Mouse (Mus musculus) neural tube, embryonic 11.5 days (tissue): ENCODE data around the gene Rrp1. TPM values are rescaled to one million over a fixed set of nuclear protein-coding genes. Genes with fewer than 3 reads are reported as not detected.

ENCODE experiments used
- ATAC-seq: fragments of 200-750 bp; cut with Nextera tagmentation; 2 replicates; pipeline ENCODE4 v1.8.0; 2017; ENCODE audit warnings: moderate number of reproducible peaks, mild to moderate bottlenecking, moderate TSS enrichment, moderate library complexity; ENCODE audit not compliant: insufficient read depth, low FRiP score, low TSS enrichment
- DNase-seq: peaks from one replicate; pipeline ENCODE4 v3.0.0-alpha.2; 2015; ENCODE audit warnings: low spot score
- H3K27ac ChIP-seq: fragments of 300-500 bp; sonication (generic); 2 replicates; pipeline ENCODE4 v1.5.1; 2014; ENCODE audit warnings: low read depth, mild to moderate bottlenecking, low read length
- H3K27me3 ChIP-seq: fragments of 300-500 bp; sonication (generic); 2 replicates; pipeline ENCODE4 v1.6.1; 2014; ENCODE audit warnings: mild to moderate bottlenecking, low read length, mixed read lengths; ENCODE audit not compliant: control insufficient read depth, insufficient read depth
- H3K36me3 ChIP-seq: fragments of 300-500 bp; sonication (generic); 2 replicates; pipeline ENCODE4 v1.6.1; 2014; ENCODE audit warnings: mild to moderate bottlenecking, low read length, moderate library complexity, mixed read lengths; ENCODE audit not compliant: control insufficient read depth, insufficient read depth
- H3K4me1 ChIP-seq: fragments of 300-500 bp; sonication (generic); 2 replicates; pipeline ENCODE4 v1.6.1; 2014; ENCODE audit warnings: low read length, mixed read lengths; ENCODE audit not compliant: control insufficient read depth, insufficient read depth
- H3K4me2 ChIP-seq: fragments of 300-500 bp; sonication (generic); 2 replicates; pipeline ENCODE4 v1.6.1; 2014; ENCODE audit warnings: low read depth, mild to moderate bottlenecking, moderate library complexity
- H3K4me3 ChIP-seq: fragments of 300-500 bp; sonication (generic); 2 replicates; pipeline ENCODE4 v1.5.1; 2014; ENCODE audit warnings: low read depth, low read length
- H3K9ac ChIP-seq: fragments of 300-500 bp; sonication (generic); 2 replicates; pipeline ENCODE4 v1.6.1; 2014; ENCODE audit warnings: mild to moderate bottlenecking, low read length
- H3K9me3 ChIP-seq: fragments of 300-500 bp; sonication (generic); 2 replicates; pipeline ENCODE4 v1.6.1; 2016; ENCODE audit warnings: low read length; ENCODE audit not compliant: control insufficient read depth
- WGBS: fragments of 180-500 bp; shearing (Covaris S2); extraction: QIAGEN DNeasy Blood & Tissue Kit; methylation state at CpG from one replicate; pipeline ENCODE4 v1.1.7; 2014; 5-methylcytosine and 5-hydroxymethylcytosine counted together
- polyA plus RNA-seq: library from polyadenylated mRNA; unstranded; fragments of >200 nt; fragmentation: Nextera tagmentation; extraction: Ambion mirVana; gene quantifications from 2 replicates; pipeline ENCODE4 v1.2.1, GENCODE M21; 2014

Gene Rrp1
- polyA plus RNA-seq, 1 experiment from 2014 or later: 278 TPM

- no peak overlapping the region for H3K4me2 ChIP-seq
- no peaks in the 10 kb centered on the region for H3K27me3 ChIP-seq
- WGBS: 95% methylated on average over 2 of the region's 2 CpGs
- 0 out of 2 replicates have a peak, but pooled peaks cover 3% of the 10 kb centered on the region for H3K4me1 ChIP-seq
- H3K4me3 ChIP-seq: no peak overlapping the region
- no peak overlapping the region for H3K27ac ChIP-seq
- DNase-seq (no peak), ATAC-seq (no peak)
- peaks cover 2% of the 10 kb centered on the region; the same call in 1 of the 2 replicates for H3K36me3 ChIP-seq
- H3K9me3 ChIP-seq: no peaks in the 10 kb centered on the region
- H3K9ac ChIP-seq: no peak overlapping the region
Measured at GRCm38 (mm10) chr10:78429776-78430175, 16.9 kb upstream of the Rrp1 start.

- Histone ChIP-seq H3K4me3 (no peak overlapping the region), H3K4me1 (0 out of 2 replicates have a peak, but pooled peaks cover 4% of the 10 kb centered on the region), H3K4me2 (no peak overlapping the region), H3K36me3 (peaks cover 2% of the 10 kb centered on the region; the same call in 1 of the 2 replicates), H3K9ac (no peak overlapping the region), H3K9me3 (no peaks in the 10 kb centered on the region), H3K27ac (no peak overlapping the region), H3K27me3 (no peaks in the 10 kb centered on the region)
- WGBS: 84% methylated on average over 5 of the region's 5 CpGs
- ATAC-seq: no peak
- no peak for DNase-seq
Measured at GRCm38 (mm10) chr10:78429180-78429579, 16.3 kb upstream of the Rrp1 start.

- Histone ChIP-seq H3K4me1 (0 out of 2 replicates have a peak, but pooled peaks cover 4% of the 10 kb centered on the region), H3K4me3 (no peak overlapping the region), H3K9ac (no peak overlapping the region), H3K36me3 (peaks cover 2% of the 10 kb centered on the region; the same call in 1 of the 2 replicates), H3K27ac (no peak overlapping the region), H3K4me2 (no peak overlapping the region), H3K9me3 (no peaks in the 10 kb centered on the region), H3K27me3 (no peaks in the 10 kb centered on the region)
- 96% methylated on average over 11 of the region's 11 CpGs for WGBS
- DNase-seq (no peak), ATAC-seq (no peak)
Measured at GRCm38 (mm10) chr10:78428070-78428469, 15.2 kb upstream of the Rrp1 start.

GRCm38 (mm10) chr10:78426117-78426735 lies 13.4 kb upstream of the Rrp1 start:
- no peaks in the 10 kb centered on the region for H3K9me3 ChIP-seq
- H3K4me3 ChIP-seq: peak overlapping the region; percentile 66
- peak overlapping the region; percentile 83 for H3K4me2 ChIP-seq
- H3K27me3 ChIP-seq: no peaks in the 10 kb centered on the region
- 0 out of 2 replicates have a peak, but pooled peaks cover 4% of the 10 kb centered on the region for H3K4me1 ChIP-seq
- H3K9ac ChIP-seq: peak overlapping the region; percentile 75
- no peak overlapping the region for H3K27ac ChIP-seq
- WGBS: 48% methylated on average over 6 of the region's 6 CpGs
- DNase-seq (no peak), ATAC-seq (peak; percentile 14; the same call in 1 of the 2 replicates)
- peaks cover 2% of the 10 kb centered on the region; the same call in 1 of the 2 replicates for H3K36me3 ChIP-seq

- Histone ChIP-seq H3K27ac (no peak within 1 kb of the TSS), H3K9me3 (no peaks in the 10 kb centered on the region), H3K9ac (peak within 1 kb of the TSS; percentile 75), H3K36me3 (peaks cover 2% of the 10 kb centered on the region; the same call in 1 of the 2 replicates), H3K4me1 (0 out of 2 replicates have a peak, but pooled peaks cover 4% of the 10 kb centered on the region), H3K27me3 (no peaks in the 10 kb centered on the region), H3K4me3 (peak within 1 kb of the TSS; percentile 66), H3K4me2 (peak within 1 kb of the TSS; percentile 83)
- peak; percentile 92 for ATAC-seq
- WGBS: 2% methylated on average over 38 of the region's 40 CpGs
- peak; percentile 87 for DNase-seq
Measured at GRCm38 (mm10) chr10:78425181-78426041, 12.6 kb upstream of the Rrp1 start, which contains the start of gene Cstb. Cstb (plus strand) TSS chr10:78425669.

- no peak for DNase-seq
- H3K4me2 ChIP-seq: no peak overlapping the region
- 90% methylated on average over 3 of the region's 3 CpGs for WGBS
- no peaks in the 10 kb centered on the region for H3K27me3 ChIP-seq
- no peak overlapping the region for H3K4me3 ChIP-seq
- no peak overlapping the region for H3K27ac ChIP-seq
- 0 out of 2 replicates have a peak, but pooled peaks cover 4% of the 10 kb centered on the region for H3K4me1 ChIP-seq
- no peaks in the 10 kb centered on the region for H3K9me3 ChIP-seq
- no peaks in the 10 kb centered on the region for H3K36me3 ChIP-seq
- no peak for ATAC-seq
- H3K9ac ChIP-seq: no peak overlapping the region
Measured at GRCm38 (mm10) chr10:78422614-78423013, 9.8 kb upstream of the Rrp1 start.

- no peaks in the 10 kb centered on the region for H3K9me3 ChIP-seq
- WGBS: 88% methylated on average over 2 of the region's 2 CpGs
- no peak overlapping the region for H3K4me3 ChIP-seq
- no peak for DNase-seq
- H3K9ac ChIP-seq: no peak overlapping the region
- no peak overlapping the region for H3K4me2 ChIP-seq
- ATAC-seq: no peak
- no peaks in the 10 kb centered on the region for H3K27me3 ChIP-seq
- H3K36me3 ChIP-seq: no peaks in the 10 kb centered on the region
- H3K27ac ChIP-seq: no peak overlapping the region
- 0 out of 2 replicates have a peak, but pooled peaks cover 4% of the 10 kb centered on the region for H3K4me1 ChIP-seq
Measured at GRCm38 (mm10) chr10:78420929-78421328, 8.1 kb upstream of the Rrp1 start.

- WGBS: 88% methylated on average over 2 of the region's 2 CpGs
- ATAC-seq (no peak), DNase-seq (no peak)
- Histone ChIP-seq H3K9me3 (no peaks in the 10 kb centered on the region), H3K4me2 (no peak overlapping the region), H3K27ac (no peak overlapping the region), H3K4me3 (no peak overlapping the region), H3K4me1 (no peaks in the 10 kb centered on the region), H3K36me3 (no peaks in the 10 kb centered on the region), H3K9ac (no peak overlapping the region), H3K27me3 (no peaks in the 10 kb centered on the region)
Measured at GRCm38 (mm10) chr10:78418791-78419190, 5.9 kb upstream of the Rrp1 start.
